8 mouse cellular contexts compared by ENCODE assay signal in genomic region chrX:170007375-170008178, GRCm38 (mm10). TPM values are rescaled to one million over a fixed set of nuclear protein-coding genes. Genes with fewer than 3 reads are reported as not detected.
DNase-seq lines count a peak whose midpoint lies in the region; ATAC-seq and TF ChIP-seq lines count a peak whose summit lies in the region.
"Not testable (repeated sequence)": the region's sequence is repeated elsewhere in the genome, so short reads cannot be mapped to it uniquely, and the experiment has no call there.

No protein-coding gene starts in this region.

- H3K27me3 ChIP-seq in ES-Bruce4 (ENCODE audit: control insufficient read depth, insufficient read depth, low read length, poor library complexity, severe bottlenecking); forebrain, embryonic 11.5 days (ENCODE audit: control insufficient read depth, insufficient read depth, low read length); hindbrain, embryonic 10.5 days (ENCODE audit: insufficient read depth, poor library complexity, severe bottlenecking); limb, embryonic 10.5 days (ENCODE audit: low read depth, poor library complexity, severe bottlenecking); midbrain, embryonic 10.5 days (ENCODE audit: low read depth, poor library complexity, severe bottlenecking): not testable (repeated sequence)

- not testable (repeated sequence) for TF ChIP-seq CTCF in ES-Bruce4 (IDR thresholded peaks at IDR 0.05; ENCODE audit: low read depth, low read length)

- not testable (repeated sequence) for TF ChIP-seq EP300 in ES-Bruce4 (IDR thresholded peaks at IDR 0.05; ENCODE audit: insufficient read depth, low read depth, low read length)

- not testable (repeated sequence) for TF ChIP-seq POLR2A in ES-Bruce4 (IDR thresholded peaks at IDR 0.05; ENCODE audit: insufficient read depth, low read length)

- WGBS in forebrain, embryonic 11.5 days = 42% methylated on average over 2 of the region's 2 CpGs
- WGBS in hindbrain, embryonic 10.5 days = 45% methylated on average over 2 of the region's 2 CpGs
- 49% methylated on average over 2 of the region's 2 CpGs for WGBS in limb, embryonic 10.5 days
- WGBS in midbrain, embryonic 10.5 days = 43% methylated on average over 2 of the region's 2 CpGs

- not testable (repeated sequence) for ATAC-seq in forebrain, embryonic 11.5 days (replicated peaks; ENCODE audit: low FRiP score)

- peak; percentile 11 to 55 for DNase-seq in cerebellum, adult 18-20 months
- peak; percentile 56 for DNase-seq in forebrain, embryonic 11.5 days (ENCODE audit: low spot score)
- peak; percentile 29 for DNase-seq in hindbrain, embryonic 10.5 days (ENCODE audit: low spot score)
- peak; percentile 57 for DNase-seq in limb, embryonic 10.5 days (ENCODE audit: low spot score)
- peak; percentile 47 for DNase-seq in midbrain, embryonic 10.5 days (ENCODE audit: low spot score)
- peak; percentile 54 for DNase-seq in ovary, adult 18-20 months (ENCODE audit: low spot score)
- peak; percentile 14 for DNase-seq in thymus, postnatal 4 days

- peak overlapping the region; percentile 11 for H3K9ac ChIP-seq in ES-Bruce4 (ENCODE audit: low read depth, poor library complexity, severe bottlenecking)
- not testable (repeated sequence) for H3K9ac ChIP-seq in forebrain, embryonic 11.5 days (ENCODE audit: low read length)

- not testable (repeated sequence) for H3K4me1 ChIP-seq in ES-Bruce4 (ENCODE audit: control insufficient read depth, insufficient read depth, low read length); forebrain, embryonic 11.5 days (replicated peaks; ENCODE audit: control insufficient read depth, insufficient read depth, low read length)
- H3K4me1 ChIP-seq in hindbrain, embryonic 10.5 days (replicated peaks) = peaks cover 27% of the 10 kb centered on the region
- H3K4me1 ChIP-seq in limb, embryonic 10.5 days = peaks cover 14% of the 10 kb centered on the region; the same call in 1 of the 2 replicates
- peaks cover 37% of the 10 kb centered on the region for H3K4me1 ChIP-seq in midbrain, embryonic 10.5 days

- H3K4me3 ChIP-seq in ES-Bruce4 (ENCODE audit: low read depth, low read length); forebrain, embryonic 11.5 days (ENCODE audit: low read depth, low read length); hindbrain, embryonic 10.5 days; limb, embryonic 10.5 days; midbrain, embryonic 10.5 days: not testable (repeated sequence)

- H3K4me2 ChIP-seq in forebrain, embryonic 11.5 days (ENCODE audit: low read depth, low read length, severe bottlenecking) = not testable (repeated sequence)

- peak overlapping the region; percentile 76 for H3K27ac ChIP-seq in ES-Bruce4 (ENCODE audit: insufficient read depth, low read length)
- peak overlapping the region; percentile 32 for H3K27ac ChIP-seq in forebrain, embryonic 11.5 days (ENCODE audit: low read depth, low read length)
- H3K27ac ChIP-seq in hindbrain, embryonic 10.5 days = peak overlapping the region; percentile 66
- peak overlapping the region; percentile 0; the same call in 1 of the 2 replicates for H3K27ac ChIP-seq in limb, embryonic 10.5 days
- H3K27ac ChIP-seq in midbrain, embryonic 10.5 days (replicated peaks) = peak overlapping the region; percentile 70

- peaks cover 14% of the 10 kb centered on the region for H3K9me3 ChIP-seq in ES-Bruce4 (replicated peaks; ENCODE audit: control insufficient read depth, insufficient read depth, low read length, poor library complexity, severe bottlenecking)
- H3K9me3 ChIP-seq in forebrain, embryonic 11.5 days (ENCODE audit: control insufficient read depth, low read length) = peaks cover 29% of the 10 kb centered on the region
- peaks cover 56% of the 10 kb centered on the region for H3K9me3 ChIP-seq in hindbrain, embryonic 10.5 days
- peaks cover 30% of the 10 kb centered on the region for H3K9me3 ChIP-seq in limb, embryonic 10.5 days (replicated peaks)
- peaks cover 57% of the 10 kb centered on the region for H3K9me3 ChIP-seq in midbrain, embryonic 10.5 days (replicated peaks)

- H3K36me3 ChIP-seq in ES-Bruce4 (ENCODE audit: control insufficient read depth, insufficient read depth, low read length, poor library complexity, severe bottlenecking) = peaks cover 19% of the 10 kb centered on the region
- peaks cover 10% of the 10 kb centered on the region for H3K36me3 ChIP-seq in forebrain, embryonic 11.5 days (ENCODE audit: control insufficient read depth, insufficient read depth, low read length)
- H3K36me3 ChIP-seq in hindbrain, embryonic 10.5 days = peaks cover 14% of the 10 kb centered on the region
- peaks cover 17% of the 10 kb centered on the region for H3K36me3 ChIP-seq in limb, embryonic 10.5 days
- peaks cover 14% of the 10 kb centered on the region for H3K36me3 ChIP-seq in midbrain, embryonic 10.5 days

RNA-seq across cellular contexts. Expression of gene Gm21887, which starts 1.9 kb away (rescaled TPM):
- polyA plus RNA-seq in ES-Bruce4 (2011; ENCODE audit: insufficient read depth, insufficient read length, low read depth, missing spikeins) = 1,061 and 1,174 TPM in 2 replicates
- 321 and 384 TPM in 2 replicates for polyA plus RNA-seq in forebrain, embryonic 11.5 days (2014; fragmentation: Nextera tagmentation; extraction: Ambion mirVana)
- 229 and 264 TPM in 2 replicates for polyA plus RNA-seq in hindbrain, embryonic 10.5 days (2016; fragmentation: Nextera tagmentation; extraction: Ambion mirVana)
- polyA plus RNA-seq in limb, embryonic 10.5 days (2016; fragmentation: Nextera tagmentation; extraction: Ambion mirVana) = 253 and 254 TPM in 2 replicates
- 224 and 306 TPM in 2 replicates for polyA plus RNA-seq in midbrain, embryonic 10.5 days (2016; fragmentation: Nextera tagmentation; extraction: Ambion mirVana)

Comparison
In these comparisons a context has a peak if more than half of its experiments do, and no peak if none do; other contexts are left out.
1. H3K27ac ChIP-seq: peak in every context shown above with its lines; median percentile 76 in ES-Bruce4; 70 in midbrain, embryonic 10.5 days; 66 in hindbrain, embryonic 10.5 days; 32 in forebrain, embryonic 11.5 days; 0 in limb, embryonic 10.5 days.